Mouse (Mus musculus) retina, embryonic 14.5 days (tissue): ENCODE measurements around the gene Rev3l.

ENCODE experiments used
- DNase-seq: peaks from one replicate; pipeline ENCODE4 v3.0.0-alpha.2; 2015; ENCODE audit warnings: low spot score

Gene Rev3l

DNA sequence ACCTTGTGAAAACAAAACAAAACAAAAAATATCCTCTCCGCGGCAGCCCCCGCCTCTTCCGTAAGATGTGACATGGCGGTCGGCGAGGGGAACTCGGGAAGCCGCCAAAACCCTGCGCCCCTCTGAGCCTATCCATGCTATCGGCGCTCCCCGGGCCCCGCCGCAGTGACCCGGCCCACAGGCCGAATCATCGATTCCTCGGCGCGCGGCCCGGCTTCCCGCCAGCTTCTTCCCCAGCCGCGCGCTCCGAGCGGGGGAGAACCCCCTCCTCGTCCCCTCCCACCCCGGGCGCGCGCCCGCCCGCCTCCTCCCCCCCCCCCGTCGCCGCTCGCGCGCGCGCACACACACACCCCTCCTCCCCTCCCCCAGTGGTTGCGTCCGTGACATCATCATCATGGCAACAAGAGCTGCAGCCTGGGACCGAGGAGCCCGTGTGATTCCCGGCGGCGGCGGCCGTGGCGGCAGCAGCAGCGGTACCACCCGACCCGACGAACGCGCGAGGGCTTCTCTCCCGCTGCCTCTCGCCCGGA lies at the start of gene Rev3l:
Rev3l (plus strand) TSS at position 383 of the 530 bp plus-strand sequence.
- DNase-seq, result peak; percentile 95

DNA sequence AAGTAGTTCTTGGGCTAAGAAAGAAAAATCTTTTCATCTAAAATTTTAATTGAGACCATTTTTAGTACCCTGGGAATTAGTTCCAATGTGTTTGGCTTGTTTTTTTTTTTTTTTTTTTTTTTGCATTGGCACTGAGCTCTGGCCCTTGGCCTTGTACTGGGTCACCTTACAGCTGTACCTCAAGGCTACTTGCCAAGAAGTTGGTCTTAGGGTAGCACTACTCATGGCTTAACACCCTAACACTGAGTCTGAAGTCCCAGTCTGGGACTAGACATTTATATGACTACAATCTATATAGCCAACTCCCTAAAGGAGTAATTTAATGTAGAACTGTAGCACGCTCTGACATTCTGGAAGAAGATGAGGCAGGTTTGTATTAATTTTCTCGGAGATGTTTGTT lies 49.4 kb upstream of the Rev3l start:
- DNase-seq, result no peak

DNA sequence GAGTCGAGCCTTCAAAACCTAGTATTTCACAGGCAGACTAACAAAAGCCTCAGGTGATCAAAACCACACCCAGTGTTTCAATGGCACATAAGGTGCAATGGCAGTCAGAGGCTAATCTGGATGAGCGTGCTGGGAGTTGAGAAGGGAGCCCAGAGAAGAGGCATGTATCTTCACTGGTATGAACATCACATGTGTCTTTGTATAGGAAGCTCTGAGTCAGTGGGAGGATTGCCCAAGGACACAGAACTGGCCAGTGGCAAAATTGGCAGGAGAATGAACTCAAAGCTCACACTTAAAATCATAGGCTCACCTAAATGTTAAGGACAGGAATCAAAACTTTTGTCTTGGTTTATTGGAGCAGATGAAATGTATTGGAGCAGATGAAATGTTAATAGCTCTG lies 48.4 kb upstream of the Rev3l start:
- DNase-seq, result no peak

DNA sequence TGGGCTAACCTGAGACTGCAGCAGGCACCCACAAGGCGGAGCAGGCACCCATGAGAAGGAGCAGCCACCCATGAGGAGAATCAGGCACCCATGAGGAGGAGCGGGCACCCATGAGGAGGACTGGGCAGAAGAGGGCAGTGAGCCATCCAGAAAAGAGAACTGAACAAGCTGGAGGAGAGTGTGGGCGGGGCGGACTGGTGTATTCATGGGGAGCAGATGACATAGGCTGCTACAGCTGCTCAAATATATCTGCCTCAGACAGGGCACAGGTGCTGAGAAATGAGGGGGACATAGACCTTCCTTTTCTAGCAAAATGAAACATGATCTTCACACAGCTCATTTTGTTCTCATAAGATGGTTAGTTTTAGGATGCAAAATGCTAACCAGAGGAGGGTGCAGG lies 45.1 kb upstream of the Rev3l start:
- DNase-seq, result no peak

DNA sequence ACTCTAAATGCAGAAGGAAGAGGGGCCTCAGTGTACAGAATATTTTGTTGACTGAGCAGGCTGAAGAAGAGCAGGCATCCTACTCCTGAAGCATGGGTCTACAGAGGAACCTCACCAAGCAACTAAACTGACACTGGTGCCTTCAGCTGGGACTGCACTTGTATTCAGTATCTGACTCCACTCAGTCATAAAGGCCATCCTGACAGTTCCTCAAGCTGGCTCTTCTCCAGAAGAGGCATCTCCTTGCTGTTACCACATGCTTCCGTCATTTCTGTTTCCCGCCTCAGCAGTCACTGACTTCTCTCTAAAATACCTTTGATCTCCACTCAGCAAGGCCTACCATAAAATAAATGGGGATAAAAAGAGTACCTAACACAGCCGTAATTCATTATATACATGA lies 44.1 kb upstream of the Rev3l start:
- DNase-seq, result no peak

DNA sequence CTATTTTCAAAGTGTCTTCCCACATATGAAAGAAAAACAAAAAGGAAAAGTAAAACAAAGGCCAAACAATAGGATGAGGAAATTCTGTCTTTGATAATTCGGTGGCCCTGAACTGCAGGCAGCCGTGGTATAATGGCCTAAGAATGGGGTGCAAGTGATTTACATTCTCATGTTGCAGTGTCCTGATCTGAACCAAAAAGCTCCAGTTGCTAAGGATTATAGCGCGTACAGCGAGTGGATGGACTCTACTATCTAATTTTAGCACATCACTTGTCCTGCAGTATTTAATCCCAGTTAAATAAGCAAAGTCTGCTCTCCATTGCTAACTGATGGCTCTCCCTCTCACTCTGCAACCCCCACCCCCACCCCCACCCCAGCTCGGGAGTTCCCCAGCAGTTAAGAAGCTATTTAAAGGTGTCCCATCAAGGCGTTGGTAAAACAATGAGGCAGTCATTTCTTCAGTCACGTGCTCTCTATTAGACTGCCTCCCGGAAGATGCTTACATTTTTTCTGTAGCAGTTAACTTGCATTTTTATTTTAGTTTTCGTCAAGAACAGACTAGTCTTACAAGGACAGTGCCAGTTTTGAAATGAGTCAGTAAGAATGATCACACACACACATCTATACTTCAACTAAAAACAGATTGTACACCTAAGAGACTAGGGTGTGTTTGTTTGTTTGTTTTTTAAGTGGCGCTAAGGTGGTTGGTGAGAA lies 40.4 kb upstream of the Rev3l start:
- DNase-seq, result no peak

DNA sequence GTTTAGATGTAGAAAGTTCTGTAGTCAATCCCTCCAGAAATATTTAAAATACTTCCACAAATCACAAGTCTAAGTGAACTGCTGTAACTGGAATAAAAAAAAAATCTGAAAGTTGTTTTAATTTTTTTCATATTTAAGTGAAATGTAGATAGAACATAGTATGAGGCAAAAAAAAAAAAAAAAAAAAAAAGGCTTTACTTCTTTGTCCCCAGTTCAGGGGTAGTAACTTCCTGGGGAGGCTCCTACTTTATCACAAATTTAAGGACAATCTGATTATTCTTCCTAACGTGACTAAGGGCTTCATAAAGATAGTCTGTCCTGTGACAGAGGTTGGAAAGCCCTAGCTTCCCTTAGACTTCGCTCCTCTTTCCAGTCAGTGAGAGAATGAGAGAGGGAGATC lies 39.8 kb upstream of the Rev3l start:
- DNase-seq, result no peak

DNA sequence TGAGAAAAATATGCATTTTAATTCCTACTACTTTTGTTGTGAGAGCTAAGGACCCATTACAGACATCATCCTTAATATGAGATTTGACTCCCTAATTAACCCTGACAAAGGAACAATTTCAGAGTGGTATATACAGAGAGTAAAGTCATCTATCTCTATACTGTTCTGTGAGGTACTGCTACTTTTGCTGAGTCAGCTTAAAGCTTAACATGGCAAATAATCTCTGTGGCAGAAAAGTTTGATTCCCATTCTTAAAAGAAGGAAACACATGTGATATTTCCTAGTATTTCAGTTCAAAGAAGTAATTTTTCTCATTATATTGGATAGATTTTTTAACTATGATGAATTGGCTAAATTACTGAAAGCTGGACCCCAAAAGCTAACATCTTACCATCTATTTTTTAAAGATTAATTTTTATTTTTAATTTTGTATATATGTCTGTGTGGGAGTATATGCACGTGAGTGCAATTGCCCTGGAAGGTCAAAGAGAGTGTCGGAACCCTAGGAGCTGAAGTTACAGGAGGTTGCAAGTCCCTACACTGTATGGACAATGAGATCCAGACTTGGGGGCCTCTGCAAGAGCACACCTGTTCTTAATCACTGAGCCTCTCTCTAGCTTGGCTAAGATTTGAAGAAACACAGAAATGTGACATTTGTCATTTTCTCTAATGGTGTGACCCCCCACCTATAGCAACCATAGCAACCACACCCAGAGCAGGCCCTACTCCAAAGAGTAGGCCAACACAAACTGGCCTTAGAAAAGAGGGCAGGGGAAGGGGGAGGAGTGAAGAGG lies 24.0 kb upstream of the Rev3l start:
- no peak for DNase-seq

DNA sequence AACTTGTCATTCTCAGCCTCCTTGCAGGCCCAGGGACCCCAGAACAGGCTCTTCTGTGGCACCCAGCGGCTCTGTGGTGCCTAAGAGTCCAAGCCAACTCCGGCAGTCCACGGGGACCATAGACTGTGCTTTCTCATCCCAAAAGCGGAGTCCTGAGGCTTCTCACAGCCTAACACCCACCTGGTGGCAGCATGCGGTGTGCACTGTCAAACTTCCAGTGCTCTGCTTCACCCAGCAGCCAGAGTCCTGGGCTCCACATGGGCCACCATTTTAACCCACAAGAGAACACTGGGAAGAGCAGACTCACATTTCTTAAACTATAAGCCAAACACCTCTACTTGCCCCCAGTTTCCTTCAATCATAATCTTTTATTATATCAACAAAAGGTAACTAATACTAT lies 15.0 kb upstream of the Rev3l start:
- DNase-seq, result no peak

DNA sequence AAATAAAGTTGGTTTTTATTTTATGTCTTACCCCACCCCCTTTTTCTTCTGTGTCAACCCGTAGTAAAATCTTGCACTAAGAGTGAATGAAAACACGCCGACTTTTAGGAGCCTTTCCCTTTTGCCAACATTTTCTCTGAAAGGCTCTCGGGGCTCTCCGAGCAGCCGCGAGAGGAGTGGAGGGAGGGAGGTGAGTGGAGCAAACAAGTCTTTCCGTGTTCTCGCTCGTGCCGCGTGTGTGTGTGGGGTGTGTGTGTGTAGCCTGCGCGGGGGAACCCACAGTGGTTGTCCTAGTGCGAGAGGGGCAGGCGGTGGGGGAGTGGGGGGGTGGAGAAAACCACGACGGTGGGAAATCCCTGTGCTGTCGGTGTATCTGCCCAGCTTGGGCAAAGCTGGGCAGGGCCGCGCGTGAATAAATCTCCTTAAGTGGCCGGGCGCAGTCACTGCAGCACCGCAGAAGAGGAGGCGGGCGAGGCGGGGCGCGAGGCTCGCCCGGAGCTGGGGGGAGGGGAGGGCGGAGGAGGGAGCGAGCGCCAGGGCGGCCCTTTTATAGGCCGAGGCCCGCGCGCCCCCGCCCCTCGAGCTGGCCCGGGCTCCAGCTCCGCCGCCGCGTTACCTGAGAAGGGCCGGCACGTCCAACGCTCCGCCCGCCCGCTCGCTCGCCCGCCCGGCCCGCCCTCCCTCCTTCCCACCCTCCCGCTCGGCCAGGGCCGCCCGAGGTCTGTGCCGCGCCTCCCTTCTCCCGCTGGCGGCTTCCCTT lies 762 bp upstream of the Rev3l start:
- DNase-seq, result peak; percentile 94

DNA sequence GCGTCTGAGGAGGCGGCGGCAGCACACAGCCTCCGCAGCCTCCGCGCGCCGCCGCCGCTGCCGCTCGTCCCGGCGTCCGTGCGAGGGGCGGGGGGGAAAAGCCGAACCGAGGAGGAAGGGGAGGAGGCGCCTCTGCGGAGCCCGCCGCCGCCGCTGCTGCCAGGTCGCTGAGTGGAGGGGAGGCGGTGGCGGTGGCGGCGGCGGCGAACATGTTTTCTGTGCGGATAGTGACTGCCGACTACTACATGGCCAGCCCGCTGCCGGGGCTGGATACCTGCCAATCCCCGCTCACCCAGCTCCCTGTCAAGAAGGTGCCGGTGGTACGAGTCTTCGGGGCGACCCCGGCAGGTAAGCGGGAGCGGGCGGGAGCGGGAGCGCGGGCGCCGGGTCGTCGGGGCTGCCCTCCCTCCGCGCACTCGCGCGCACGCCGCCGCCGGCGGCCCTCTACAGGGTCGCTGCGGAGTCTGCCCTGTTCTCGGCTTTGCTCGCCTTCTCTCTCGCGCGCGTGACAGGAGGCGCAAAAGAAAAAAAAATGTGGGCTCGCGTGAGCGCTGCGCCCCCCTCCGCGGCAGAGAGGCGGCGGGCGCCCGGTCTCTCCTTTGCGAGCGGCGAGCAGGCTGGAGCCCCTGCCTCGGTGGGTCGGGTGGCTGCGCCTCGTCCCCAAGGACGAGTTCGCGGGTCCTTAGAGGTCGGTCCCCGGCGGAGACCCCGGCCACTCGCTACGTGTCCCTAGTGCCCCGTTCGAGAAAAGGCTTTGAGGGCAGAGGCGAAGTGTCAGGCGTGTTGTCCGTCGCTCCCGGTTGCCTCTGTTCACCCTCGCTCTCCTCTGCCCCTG lies 565 bp downstream of the Rev3l start:
- peak; percentile 81 for DNase-seq

DNA sequence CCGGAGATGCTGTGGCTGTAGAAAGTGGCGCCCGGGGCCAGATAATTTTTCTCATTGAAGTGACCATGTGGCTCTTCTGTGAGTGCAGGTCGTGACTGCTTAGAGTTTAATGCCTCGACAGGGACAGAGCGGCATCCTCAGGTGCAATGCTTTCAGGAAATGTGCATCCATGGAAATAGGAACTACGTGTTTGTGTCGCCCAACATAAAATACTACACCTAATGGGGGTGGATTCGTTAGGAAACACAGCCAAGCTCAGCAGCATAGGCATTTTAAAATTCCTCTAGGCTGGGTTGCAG lies 1.1 kb downstream of the Rev3l start:
- no peak for DNase-seq

DNA sequence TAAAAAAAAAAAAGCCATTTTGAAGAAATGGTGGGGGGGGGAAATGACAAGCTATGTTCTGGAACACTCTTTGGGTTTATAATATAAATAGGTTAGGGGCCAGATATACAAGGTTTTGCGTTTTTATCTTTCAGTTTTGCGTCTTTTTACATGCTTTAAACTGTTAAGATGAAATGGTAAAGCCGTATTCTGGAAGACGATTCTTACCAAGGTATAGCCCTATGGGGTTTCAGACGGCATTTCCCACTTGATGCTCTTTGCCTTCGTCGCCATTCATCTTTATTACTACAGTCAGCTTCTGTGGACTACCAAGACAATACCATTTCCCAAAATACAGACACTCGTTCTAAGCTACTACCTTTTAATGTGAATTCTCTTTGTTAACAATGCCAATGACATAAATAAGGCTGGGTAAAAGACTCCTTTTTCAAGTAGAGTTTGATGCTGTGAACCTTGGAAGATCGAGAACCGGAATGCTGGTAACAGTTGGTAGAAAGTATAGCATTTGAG lies 1.6 kb downstream of the Rev3l start:
- peak; percentile 19 for DNase-seq

DNA sequence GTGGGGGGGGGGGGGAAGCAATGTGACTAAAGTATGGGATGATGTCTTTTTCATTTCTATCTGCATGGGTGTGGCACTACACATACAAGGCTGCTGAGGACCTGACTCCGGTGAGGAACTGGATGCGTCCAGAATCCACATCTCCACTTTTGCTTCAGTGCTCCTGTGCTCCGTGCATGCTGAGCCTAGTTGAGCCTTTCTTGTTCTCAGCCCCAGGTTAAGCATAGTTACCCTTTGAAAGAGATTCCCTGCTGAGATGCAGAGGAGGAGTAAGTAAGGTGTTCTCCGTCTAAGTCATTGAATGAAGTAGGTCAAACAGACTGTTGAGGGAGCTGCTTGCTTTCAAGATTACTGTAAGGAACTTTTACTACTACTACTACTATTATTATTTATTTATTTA lies 4.3 kb downstream of the Rev3l start:
- no peak for DNase-seq

DNA sequence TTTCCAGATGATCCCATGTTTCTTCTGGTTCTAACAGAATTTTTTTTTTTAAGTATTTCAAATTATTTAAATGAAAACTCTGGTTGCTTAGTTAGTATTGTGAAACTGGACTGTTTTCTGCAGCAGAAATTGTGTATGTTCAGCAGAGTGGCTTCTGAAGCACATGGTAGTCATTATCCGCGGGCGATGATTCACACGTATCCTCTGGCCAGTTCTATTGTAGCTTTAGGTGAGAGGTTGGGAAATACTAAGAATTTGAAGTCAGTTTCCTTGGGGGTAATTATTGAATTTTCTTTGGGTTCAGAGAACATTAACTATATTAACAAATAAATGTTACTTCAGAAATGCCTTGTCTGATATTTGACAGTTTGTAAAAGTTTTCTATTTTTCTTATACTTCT lies 10.1 kb downstream of the Rev3l start:
- DNase-seq, result no peak

DNA sequence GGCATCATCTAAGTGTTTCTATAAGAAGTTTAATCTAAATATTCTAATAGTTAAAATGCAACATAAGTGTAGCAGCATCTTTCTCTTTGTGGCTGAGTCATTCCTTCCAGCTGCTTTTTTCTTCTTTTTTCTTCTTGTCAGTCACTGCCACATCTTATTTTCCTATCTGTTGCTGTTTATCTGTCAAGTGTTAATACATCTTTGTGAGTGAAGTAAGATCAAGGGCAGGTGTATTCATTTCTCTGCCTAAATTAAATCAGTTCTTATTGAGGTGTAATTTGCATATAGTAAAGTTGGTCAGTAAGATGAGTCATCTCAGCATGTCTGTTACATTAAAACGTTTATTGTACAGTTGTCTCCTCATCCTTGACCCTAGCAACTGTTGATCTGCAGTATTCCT lies 32.8 kb downstream of the Rev3l start:
- no peak for DNase-seq

DNA sequence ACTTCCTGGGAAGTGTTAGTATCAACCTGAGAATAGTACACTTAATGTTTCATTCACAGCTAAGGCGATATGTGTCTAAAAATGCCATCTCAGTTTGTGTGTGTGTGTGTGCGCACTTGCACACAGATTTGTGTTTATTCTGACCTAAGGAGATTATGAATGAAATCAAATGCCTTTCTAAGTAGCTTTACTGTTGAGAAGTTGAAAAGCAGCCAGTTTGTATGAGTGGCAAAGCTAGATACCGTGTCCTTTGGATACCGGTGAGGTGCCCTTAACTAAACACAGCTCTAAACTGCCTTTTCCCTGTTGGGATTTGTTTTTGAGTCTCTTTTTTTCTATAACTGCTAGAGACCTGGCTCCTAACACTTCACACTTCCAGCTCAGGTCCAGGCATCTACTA lies 34.8 kb downstream of the Rev3l start:
- DNase-seq, result no peak

DNA sequence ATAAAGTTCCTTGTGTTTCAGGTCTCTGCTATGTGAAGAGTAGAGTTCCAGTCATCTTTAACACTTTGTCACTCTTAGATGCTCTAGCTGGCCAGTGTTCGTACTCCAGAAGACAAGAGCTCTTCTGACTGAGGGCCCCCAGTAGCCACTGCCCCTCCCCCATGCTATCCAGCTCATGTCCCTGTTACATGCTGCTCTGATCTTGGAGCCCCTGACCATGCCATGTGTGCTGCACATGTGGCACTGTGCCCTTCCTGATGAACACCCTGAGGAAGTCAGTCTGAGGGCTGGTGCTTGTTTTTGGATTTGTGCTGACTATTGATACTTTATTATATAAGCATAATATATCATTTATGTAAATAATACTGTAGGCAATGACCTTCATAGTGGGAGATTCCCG lies 40.3 kb downstream of the Rev3l start:
- DNase-seq, result no peak

DNA sequence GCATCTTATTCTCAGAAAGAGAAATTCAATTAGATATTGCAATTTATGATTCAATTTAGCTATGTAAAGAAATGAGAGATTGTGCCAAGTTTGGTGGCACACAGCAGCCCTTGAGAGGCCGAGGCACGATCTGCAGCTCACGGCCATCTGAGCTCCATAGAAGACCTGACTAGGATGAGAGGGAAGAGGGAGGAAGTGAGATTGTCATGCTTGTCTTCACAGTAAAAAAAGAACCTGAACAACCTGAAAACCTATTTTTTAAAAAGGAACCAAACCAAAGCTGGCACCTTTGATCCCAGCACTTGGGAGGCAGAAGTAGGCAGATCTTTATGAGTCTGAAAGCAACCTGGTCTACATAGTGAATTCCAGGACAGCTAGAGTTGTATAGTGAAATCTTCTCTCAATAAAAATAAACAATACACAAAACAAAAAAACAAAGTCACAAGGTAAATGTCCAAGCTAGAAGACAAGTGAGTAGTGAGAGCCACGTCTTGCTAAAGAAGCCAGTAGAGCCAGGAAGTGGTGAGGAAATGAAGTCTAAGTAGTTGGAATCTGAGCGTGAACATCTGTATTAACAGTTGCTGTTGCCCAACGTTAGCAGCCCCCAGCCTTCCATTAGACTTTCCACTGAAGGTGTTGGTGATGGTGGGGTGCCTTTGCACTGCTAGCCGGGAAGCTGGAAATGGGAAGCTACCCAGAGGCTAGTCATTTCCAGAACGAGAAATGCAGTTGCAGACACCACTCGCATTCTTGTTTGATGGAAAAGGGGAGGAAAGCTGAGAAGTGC lies 42.2 kb downstream of the Rev3l start:
- DNase-seq, result no peak

DNA sequence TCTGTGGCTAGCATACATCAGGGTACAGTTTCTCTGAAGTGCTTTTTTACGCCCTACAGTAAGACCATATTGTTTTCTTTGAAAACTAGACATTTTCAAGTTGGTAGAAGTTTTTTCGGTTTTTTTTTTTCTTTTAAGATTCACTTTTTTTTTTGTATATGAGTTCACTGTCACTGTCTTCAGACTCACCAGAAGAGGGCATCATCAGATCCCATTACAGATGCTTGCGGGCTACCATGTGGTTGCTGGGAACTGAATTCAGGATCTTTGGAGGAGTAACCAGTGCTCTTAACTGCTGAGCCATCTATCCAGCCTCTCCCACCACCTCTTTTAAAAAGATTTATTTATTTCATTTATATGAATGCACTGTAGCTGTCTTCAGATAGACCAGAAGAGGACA lies 45.0 kb downstream of the Rev3l start:
- DNase-seq, result no peak

DNA sequence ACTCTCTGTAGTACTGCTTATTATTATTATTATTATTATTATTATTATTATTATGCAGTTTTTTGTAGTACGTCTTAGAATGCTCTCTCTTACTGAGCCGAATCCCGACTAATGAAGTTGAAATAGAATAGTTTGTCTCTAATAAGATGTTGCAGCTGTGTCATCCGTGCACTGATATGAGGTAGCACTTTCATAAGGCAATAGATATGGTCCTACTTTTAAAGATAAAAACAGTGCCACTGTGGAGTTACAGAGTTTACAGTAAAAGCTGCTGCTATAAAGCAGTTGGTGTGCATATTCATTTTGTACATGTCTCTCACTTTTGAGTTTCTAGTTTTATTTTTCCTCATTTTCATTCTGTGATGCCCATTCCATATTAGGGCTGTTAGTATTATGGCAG lies 46.4 kb downstream of the Rev3l start:
- DNase-seq, result no peak
